Mouse (Mus musculus) thymus, adult 2 months (tissue): ENCODE measurements around the gene Tent4a. TPM values are rescaled to one million over a fixed set of nuclear protein-coding genes. Genes with fewer than 3 reads are reported as not detected.

ENCODE experiments used
- DNase-seq: peaks from one replicate; pipeline ENCODE4 v3.0.0; 2021
- H3K27ac ChIP-seq: fragments of 200-500 bp; 2 replicates; pipeline ENCODE4 v1.5.1; 2012; ENCODE audit warnings: low read length, control low read depth; ENCODE audit not compliant: control insufficient read depth, insufficient read depth
- H3K27me3 ChIP-seq: fragments of 200-500 bp; 2 replicates; pipeline ENCODE4 v1.6.1; 2012; ENCODE audit warnings: mild to moderate bottlenecking, low read length, moderate library complexity, mixed read lengths; ENCODE audit not compliant: control insufficient read depth, insufficient read depth
- H3K36me3 ChIP-seq: fragments of 200-500 bp; 2 replicates; pipeline ENCODE4 v1.6.1; 2012; ENCODE audit warnings: mild to moderate bottlenecking, low read length, moderate library complexity; ENCODE audit not compliant: control insufficient read depth, insufficient read depth
- H3K4me1 ChIP-seq: fragments of 200-500 bp; replicated peaks from 2 replicates; pipeline ENCODE4 v1.6.1; 2012; ENCODE audit warnings: low read length; ENCODE audit not compliant: control insufficient read depth, insufficient read depth
- H3K4me3 ChIP-seq: fragments of 200-500 bp; 2 replicates; pipeline ENCODE4 v1.5.1; 2012; ENCODE audit warnings: mild to moderate bottlenecking, low read length, control low read depth, moderate library complexity; ENCODE audit not compliant: control insufficient read depth, insufficient read depth
- CTCF ChIP-seq: fragments of 200-500 bp; IDR thresholded peaks from 2 replicates; pipeline ENCODE4 v1.5.1; 2012; ENCODE audit warnings: mild to moderate bottlenecking, control low read depth, low read length, moderate library complexity, borderline replicate concordance; ENCODE audit not compliant: control insufficient read depth, poor library complexity, insufficient read depth; ENCODE audit errors: extremely low read depth
- POLR2A ChIP-seq: fragments of 200-500 bp; IDR thresholded peaks from 2 replicates; pipeline ENCODE4 v1.6.1; 2012; ENCODE audit warnings: mild to moderate bottlenecking, low read length, control low read depth, moderate library complexity; ENCODE audit not compliant: control insufficient read depth, poor library complexity, insufficient read depth; ENCODE audit errors: extremely low read depth
- WGBS: fragments of 180-500 bp; shearing (Covaris S2); methylation state at CpG from one replicate; pipeline ENCODE4 v1.1.7; 2018; 5-methylcytosine and 5-hydroxymethylcytosine counted together
- polyA plus RNA-seq: library from polyadenylated mRNA; depleted of rRNA; stranded (reverse); fragments of >200 nt; gene quantifications from 2 replicates; pipeline ENCODE4 v1.2.3, GENCODE M21; 2012

Tent4a gene
- polyA plus RNA-seq, 1 experiment, result 22.2 TPM

DNA sequence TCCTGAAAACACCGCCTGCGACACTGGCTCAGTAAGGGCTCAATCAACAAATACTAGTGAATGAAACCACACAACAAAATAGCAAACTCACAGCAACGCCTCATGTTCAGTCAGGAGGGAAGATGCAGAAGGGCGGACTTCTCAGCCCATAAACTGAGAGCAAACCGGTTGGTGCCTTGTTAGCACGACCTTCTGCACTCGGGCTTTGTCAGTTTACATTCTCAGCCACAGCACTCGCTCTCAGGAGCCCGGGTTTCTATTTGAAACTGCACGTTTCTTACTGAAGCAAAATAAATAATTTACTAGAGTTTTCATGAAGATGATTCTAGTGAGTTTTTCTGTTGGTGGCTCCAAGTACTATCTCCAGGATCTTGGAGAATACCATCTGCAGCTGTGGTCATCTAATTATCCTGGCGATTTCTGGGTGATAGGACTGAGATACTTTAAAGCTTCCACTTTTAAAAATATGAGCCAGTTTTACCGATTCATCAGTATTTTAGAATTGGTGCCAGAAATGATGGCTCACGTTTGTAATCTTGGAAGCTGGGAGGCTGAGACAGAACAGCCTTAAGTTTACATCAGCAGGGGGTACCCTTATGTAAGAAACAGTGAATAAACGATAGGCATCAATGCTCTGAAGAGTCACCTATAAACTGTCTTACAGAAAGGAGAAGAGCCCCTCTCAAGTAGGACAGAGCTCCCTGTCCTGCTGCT lies 10.8 kb downstream of the Tent4a start:
- DNase-seq, result no peak
- peaks cover 18% of the 10 kb centered on the region for H3K4me1 ChIP-seq
- no peak overlapping the region for H3K4me3 ChIP-seq
- no peak overlapping the region for H3K27ac ChIP-seq
- H3K36me3 ChIP-seq, result no peaks in the 10 kb centered on the region
- TF ChIP-seq POLR2A (no peak), CTCF (no peak)
- 94% methylated on average over 14 of the region's 14 CpGs for WGBS
- H3K27me3 ChIP-seq, result no peaks in the 10 kb centered on the region

DNA sequence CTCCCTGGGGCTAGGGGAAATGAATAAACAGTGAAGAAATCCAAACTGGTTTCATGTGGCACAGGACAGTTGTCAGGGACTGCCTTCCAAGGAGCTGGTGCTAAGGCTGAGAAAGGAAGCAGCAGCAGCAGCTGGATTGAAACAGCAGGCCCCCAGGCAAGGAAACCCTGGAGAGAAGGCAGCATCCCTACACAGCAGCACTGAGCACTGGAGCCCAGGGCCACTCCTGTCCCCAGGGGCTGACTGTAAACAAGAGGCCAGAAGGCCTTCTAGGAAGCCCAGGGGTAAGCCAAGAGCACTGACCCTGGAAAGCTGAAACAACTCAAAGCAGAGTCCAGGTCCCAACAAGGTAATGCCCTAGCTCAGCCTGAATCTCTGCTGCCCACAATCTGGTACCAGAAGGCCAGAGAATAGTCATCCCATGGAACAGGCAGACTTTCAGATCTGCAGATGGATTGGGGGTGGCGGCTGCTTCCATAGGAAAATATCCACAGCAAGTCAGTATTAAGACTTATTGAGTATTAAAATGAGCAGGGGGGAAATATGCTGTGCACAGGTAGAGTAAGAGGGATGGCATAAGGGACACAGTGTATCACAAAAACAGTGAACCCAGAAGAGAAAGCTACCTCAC lies 12.1 kb downstream of the Tent4a start:
- no peak for TF ChIP-seq CTCF
- TF ChIP-seq POLR2A, result no peak
- H3K27ac ChIP-seq, result no peak overlapping the region
- H3K27me3 ChIP-seq, result no peaks in the 10 kb centered on the region
- H3K36me3 ChIP-seq, result no peaks in the 10 kb centered on the region
- 97% methylated on average over 1 of the region's 1 CpGs for WGBS
- no peak overlapping the region for H3K4me3 ChIP-seq
- H3K4me1 ChIP-seq, result peaks cover 15% of the 10 kb centered on the region
- DNase-seq, result no peak

DNA sequence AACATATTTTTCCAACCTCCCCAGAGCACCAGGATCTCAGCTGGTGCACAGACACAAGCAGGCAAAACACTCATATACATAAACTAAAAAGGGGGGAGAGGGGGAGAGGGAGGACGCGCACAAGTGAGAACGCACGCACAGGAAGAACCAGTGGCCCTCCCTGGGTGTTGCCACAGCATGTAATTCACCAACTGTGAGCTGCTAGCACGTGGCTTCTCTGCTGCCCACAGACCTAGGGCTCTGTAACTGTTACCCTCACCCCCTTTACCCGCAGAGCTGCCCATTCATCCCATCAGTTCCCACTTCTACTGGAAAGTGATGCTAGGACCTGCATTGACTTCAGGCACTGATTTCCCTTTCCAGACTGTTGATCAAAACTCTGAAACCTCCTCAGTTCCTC lies 15.3 kb downstream of the Tent4a start:
- Histone ChIP-seq H3K4me3 (no peak overlapping the region), H3K27ac (no peak overlapping the region), H3K4me1 (peaks cover 7% of the 10 kb centered on the region; the same call in 1 of the 2 replicates), H3K36me3 (no peaks in the 10 kb centered on the region), H3K27me3 (no peaks in the 10 kb centered on the region)
- TF ChIP-seq CTCF (no peak), POLR2A (no peak)
- DNase-seq, result no peak
- 38% methylated on average over 6 of the region's 6 CpGs for WGBS

DNA sequence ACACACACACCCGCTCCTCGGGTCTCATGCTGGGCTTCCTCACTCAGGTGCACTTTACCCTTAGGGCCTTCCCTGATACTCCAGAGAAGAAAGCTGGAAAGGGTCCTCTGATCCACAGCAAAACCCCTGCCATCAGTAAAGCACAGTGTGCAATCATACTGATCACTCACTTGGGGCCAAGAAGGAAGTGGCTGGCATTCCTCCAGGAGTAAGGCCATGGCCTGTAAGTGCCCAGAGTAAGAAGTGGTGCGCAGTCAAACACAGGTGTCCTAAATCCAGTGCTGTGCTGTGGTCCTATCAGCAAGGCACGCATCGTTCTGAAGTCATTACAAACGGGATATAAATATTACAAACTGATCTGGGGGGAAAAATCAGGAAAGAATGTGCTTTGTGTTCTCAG lies 17.0 kb downstream of the Tent4a start:
- TF ChIP-seq CTCF, result no peak
- TF ChIP-seq POLR2A, result no peak
- DNase-seq, result no peak
- no peak overlapping the region for H3K27ac ChIP-seq
- H3K4me1 ChIP-seq, result peaks cover 5% of the 10 kb centered on the region; the same call in 1 of the 2 replicates
- H3K36me3 ChIP-seq, result no peaks in the 10 kb centered on the region
- H3K4me3 ChIP-seq, result no peak overlapping the region
- no peaks in the 10 kb centered on the region for H3K27me3 ChIP-seq
- WGBS, result 91% methylated on average over 6 of the region's 6 CpGs

DNA sequence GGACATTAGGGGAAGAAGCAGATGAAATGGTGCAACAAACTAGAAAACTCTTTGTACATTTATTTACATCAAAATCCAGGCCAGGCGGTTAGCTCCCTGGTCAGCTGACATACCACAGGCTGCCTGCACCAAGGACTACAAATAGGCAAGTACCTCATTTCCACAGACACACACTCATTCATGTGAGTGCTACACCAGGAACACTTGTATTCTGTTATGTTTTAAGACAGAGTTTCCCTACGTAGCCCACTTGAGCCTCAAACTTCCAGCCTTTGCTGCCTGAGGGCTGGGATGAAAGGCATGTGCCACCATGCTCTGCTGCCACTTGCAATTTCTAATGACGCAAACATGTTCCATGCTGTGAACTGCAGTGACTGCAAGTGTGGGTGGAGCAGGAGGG lies 19.3 kb downstream of the Tent4a start:
- no peak for TF ChIP-seq POLR2A
- no peak for TF ChIP-seq CTCF
- H3K27ac ChIP-seq, result no peak overlapping the region
- peaks cover 7% of the 10 kb centered on the region; the same call in 1 of the 2 replicates for H3K36me3 ChIP-seq
- no peak overlapping the region for H3K4me3 ChIP-seq
- WGBS, result 95% methylated on average over 3 of the region's 3 CpGs
- no peaks in the 10 kb centered on the region for H3K27me3 ChIP-seq
- no peak for DNase-seq
- H3K4me1 ChIP-seq, result peaks cover 5% of the 10 kb centered on the region; the same call in 1 of the 2 replicates

DNA sequence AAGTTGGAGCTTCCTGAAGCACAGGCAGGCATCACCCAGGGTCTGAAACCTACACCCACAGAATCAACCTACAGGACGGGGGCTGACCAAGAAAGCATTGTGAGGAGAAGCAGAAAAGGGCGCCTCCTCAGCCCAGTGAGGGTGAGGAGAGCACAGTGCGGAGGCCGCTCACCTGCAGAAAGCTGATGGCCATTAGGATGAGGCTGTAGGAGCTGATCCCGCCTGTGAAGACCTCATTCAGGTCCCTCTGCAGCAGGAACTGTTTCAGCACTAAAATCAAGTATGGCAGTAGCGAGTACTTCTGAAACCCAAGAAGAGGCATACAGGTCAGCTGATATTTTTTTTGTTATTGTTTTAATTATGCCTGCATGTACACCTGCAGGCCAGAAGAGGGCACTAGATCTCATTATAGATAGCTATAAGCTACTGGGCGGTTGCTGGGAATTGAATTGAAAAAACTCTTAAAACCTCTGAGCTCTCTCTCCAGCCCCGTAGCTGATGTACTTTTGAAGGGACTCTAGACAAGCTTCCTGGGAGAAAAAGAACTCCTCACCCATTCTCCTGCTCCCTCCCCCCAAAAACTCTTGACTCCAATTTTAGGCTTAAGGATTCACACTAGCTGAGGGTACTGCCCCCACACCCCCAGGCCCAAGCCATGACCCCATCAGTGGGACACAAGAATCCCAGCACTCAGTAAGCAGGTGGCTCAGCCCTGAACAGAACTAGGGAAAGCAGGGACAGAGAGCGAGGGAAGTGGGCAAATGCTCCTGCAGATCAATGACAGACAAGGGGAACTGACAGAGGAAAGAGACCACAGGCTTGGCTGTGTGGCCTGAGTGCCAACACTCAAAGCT lies 24.8 kb downstream of the Tent4a start:
- peaks cover 30% of the 10 kb centered on the region for H3K36me3 ChIP-seq
- 67% methylated on average over 9 of the region's 9 CpGs for WGBS
- DNase-seq, result peak; percentile 18
- H3K4me3 ChIP-seq, result no peak overlapping the region
- no peak overlapping the region for H3K27ac ChIP-seq
- H3K27me3 ChIP-seq, result no peaks in the 10 kb centered on the region
- TF ChIP-seq POLR2A, result no peak
- peak; percentile 60; the same call in 1 of the 2 replicates for TF ChIP-seq CTCF
- no peaks in the 10 kb centered on the region for H3K4me1 ChIP-seq
